Mouse (Mus musculus): ENCODE data around the gene Shld2. TPM values are rescaled to one million over a fixed set of nuclear protein-coding genes. Genes with fewer than 3 reads are reported as not detected.

Shld2 gene
- polyA plus RNA-seq, 1 experiment from 2014 or later: 12.5 TPM

- Histone ChIP-seq H3K9ac (no peak overlapping the region), H3K4me1 (peaks cover 3% of the 10 kb centered on the region; the same call in 1 of the 2 replicates), H3K36me3 (no peaks in the 10 kb centered on the region), H3K27ac (no peak overlapping the region), H3K27me3 (no peaks in the 10 kb centered on the region), H3K4me2 (no peak overlapping the region), H3K4me3 (no peak overlapping the region), H3K9me3 (no peaks in the 10 kb centered on the region)
- WGBS: 73% methylated on average over 11 of the region's 11 CpGs
- ATAC-seq (ENCODE audit: insufficient number of reproducible peaks, low FRiP score, low TSS enrichment, low read depth): no peak
Measured at GRCm38 (mm10) chr14:34298871-34299700, 11.2 kb downstream of the Shld2 start.

- Histone ChIP-seq H3K9me3 (no peaks in the 10 kb centered on the region), H3K27ac (no peak overlapping the region), H3K27me3 (no peaks in the 10 kb centered on the region), H3K4me3 (no peak overlapping the region), H3K36me3 (no peaks in the 10 kb centered on the region), H3K4me2 (no peak overlapping the region), H3K4me1 (peaks cover 3% of the 10 kb centered on the region; the same call in 1 of the 2 replicates), H3K9ac (no peak overlapping the region)
- ATAC-seq (ENCODE audit: insufficient number of reproducible peaks, low FRiP score, low TSS enrichment, low read depth): no peak
- 45% methylated on average over 2 of the region's 2 CpGs for WGBS
Measured at GRCm38 (mm10) chr14:34297634-34298033, 12.7 kb downstream of the Shld2 start.

GRCm38 (mm10) chr14:34297038-34297437 is 13.3 kb downstream of the Shld2 start:
- H3K4me2 ChIP-seq: no peak overlapping the region
- H3K4me3 ChIP-seq: no peak overlapping the region
- H3K9ac ChIP-seq: no peak overlapping the region
- ATAC-seq (ENCODE audit: insufficient number of reproducible peaks, low FRiP score, low TSS enrichment, low read depth): no peak
- no peaks in the 10 kb centered on the region for H3K27me3 ChIP-seq
- peaks cover 3% of the 10 kb centered on the region; the same call in 1 of the 2 replicates for H3K4me1 ChIP-seq
- 44% methylated on average over 4 of the region's 4 CpGs for WGBS
- no peak overlapping the region for H3K27ac ChIP-seq
- H3K9me3 ChIP-seq: no peaks in the 10 kb centered on the region
- H3K36me3 ChIP-seq: no peaks in the 10 kb centered on the region

GRCm38 (mm10) chr14:34296350-34296749 is 13.9 kb downstream of the Shld2 start:
- no peak overlapping the region for H3K4me3 ChIP-seq
- H3K4me1 ChIP-seq: peaks cover 3% of the 10 kb centered on the region; the same call in 1 of the 2 replicates
- WGBS: 78% methylated on average over 7 of the region's 7 CpGs
- H3K27me3 ChIP-seq: no peaks in the 10 kb centered on the region
- no peak overlapping the region for H3K27ac ChIP-seq
- ATAC-seq (ENCODE audit: insufficient number of reproducible peaks, low FRiP score, low TSS enrichment, low read depth): no peak
- H3K9me3 ChIP-seq: no peaks in the 10 kb centered on the region
- H3K9ac ChIP-seq: no peak overlapping the region
- H3K4me2 ChIP-seq: no peak overlapping the region
- no peaks in the 10 kb centered on the region for H3K36me3 ChIP-seq

- no peak overlapping the region for H3K4me3 ChIP-seq
- H3K27me3 ChIP-seq: no peaks in the 10 kb centered on the region
- H3K9me3 ChIP-seq: no peaks in the 10 kb centered on the region
- H3K27ac ChIP-seq: no peak overlapping the region
- 85% methylated on average over 3 of the region's 3 CpGs for WGBS
- H3K9ac ChIP-seq: no peak overlapping the region
- H3K36me3 ChIP-seq: no peaks in the 10 kb centered on the region
- H3K4me1 ChIP-seq: peaks cover 3% of the 10 kb centered on the region; the same call in 1 of the 2 replicates
- H3K4me2 ChIP-seq: no peak overlapping the region
- ATAC-seq (ENCODE audit: insufficient number of reproducible peaks, low FRiP score, low TSS enrichment, low read depth): no peak
Measured at GRCm38 (mm10) chr14:34293641-34294040, 16.7 kb downstream of the Shld2 start.

GRCm38 (mm10) chr14:34290229-34290628 is 20.1 kb downstream of the Shld2 start:
- Histone ChIP-seq H3K9me3 (no peaks in the 10 kb centered on the region), H3K4me1 (no peaks in the 10 kb centered on the region), H3K9ac (no peak overlapping the region), H3K27me3 (no peaks in the 10 kb centered on the region), H3K36me3 (no peaks in the 10 kb centered on the region), H3K27ac (no peak overlapping the region), H3K4me2 (no peak overlapping the region), H3K4me3 (no peak overlapping the region)
- ATAC-seq (ENCODE audit: insufficient number of reproducible peaks, low FRiP score, low TSS enrichment, low read depth): no peak
- WGBS: 49% methylated on average over 1 of the region's 1 CpGs

GRCm38 (mm10) chr14:34289259-34290015 is 20.9 kb downstream of the Shld2 start:
- no peaks in the 10 kb centered on the region for H3K27me3 ChIP-seq
- no peak overlapping the region for H3K9ac ChIP-seq
- no peak overlapping the region for H3K4me3 ChIP-seq
- no peaks in the 10 kb centered on the region for H3K36me3 ChIP-seq
- no peak for ATAC-seq (ENCODE audit: insufficient number of reproducible peaks, low FRiP score, low TSS enrichment, low read depth)
- no peak overlapping the region for H3K27ac ChIP-seq
- no peaks in the 10 kb centered on the region for H3K9me3 ChIP-seq
- H3K4me2 ChIP-seq: no peak overlapping the region
- no peaks in the 10 kb centered on the region for H3K4me1 ChIP-seq
- 79% methylated on average over 3 of the region's 3 CpGs for WGBS

DNA sequence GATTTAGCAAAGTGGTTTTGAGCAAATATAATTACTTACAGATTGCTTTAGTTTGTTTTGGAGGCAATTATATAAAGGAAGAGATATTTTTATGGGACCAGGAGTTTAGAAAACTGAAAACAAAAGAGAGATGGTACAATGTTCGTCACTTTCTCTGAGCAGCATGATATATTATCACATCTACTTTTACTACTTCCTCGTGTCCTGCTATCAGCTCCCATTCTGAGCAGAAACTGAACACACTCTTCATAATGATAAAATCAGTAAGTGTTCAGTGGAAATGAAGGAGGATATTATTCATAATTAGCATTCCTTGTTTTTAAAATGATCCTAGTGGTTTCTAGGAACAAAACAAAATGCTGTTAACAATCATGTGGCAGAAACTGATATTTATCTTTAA is 21.9 kb downstream of the Shld2 start:
- Histone ChIP-seq H3K4me1 (no peaks in the 10 kb centered on the region), H3K4me3 (no peak overlapping the region), H3K27me3 (no peaks in the 10 kb centered on the region), H3K4me2 (no peak overlapping the region), H3K36me3 (no peaks in the 10 kb centered on the region), H3K27ac (no peak overlapping the region), H3K9ac (no peak overlapping the region), H3K9me3 (no peaks in the 10 kb centered on the region)
- 71% methylated on average over 2 of the region's 2 CpGs for WGBS
- ATAC-seq (ENCODE audit: insufficient number of reproducible peaks, low FRiP score, low TSS enrichment, low read depth): no peak

DNA sequence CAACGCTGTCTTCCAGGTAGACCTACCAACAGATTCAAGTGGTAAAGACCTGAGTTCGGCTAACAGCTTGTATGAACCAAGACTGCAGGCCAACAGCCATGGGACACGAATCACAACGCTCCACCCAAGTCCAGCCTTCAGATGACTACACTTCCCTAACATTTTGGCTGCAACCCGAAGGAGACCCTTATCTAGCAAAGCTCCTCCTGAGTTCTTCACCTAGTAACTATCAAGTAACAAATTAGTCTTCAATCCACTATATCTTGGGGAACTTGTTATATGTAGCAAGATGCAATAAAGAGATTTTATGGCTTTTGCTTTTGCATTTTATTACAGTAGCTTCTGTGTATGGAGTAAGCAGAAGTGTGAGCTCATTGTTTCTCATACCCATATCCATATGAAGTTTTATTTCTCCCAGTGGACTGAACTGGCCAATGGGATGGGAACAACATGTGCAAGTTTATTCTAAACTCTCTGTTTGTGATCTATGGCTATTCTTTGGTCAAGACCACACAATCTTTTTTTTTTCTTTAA is 28.5 kb downstream of the Shld2 start:
- Histone ChIP-seq H3K36me3 (no peaks in the 10 kb centered on the region), H3K4me1 (no peaks in the 10 kb centered on the region), H3K9ac (no peak overlapping the region), H3K4me2 (no peak overlapping the region), H3K4me3 (no peak overlapping the region), H3K27me3 (no peaks in the 10 kb centered on the region), H3K9me3 (no peaks in the 10 kb centered on the region), H3K27ac (no peak overlapping the region)
- WGBS: 90% methylated on average over 5 of the region's 5 CpGs
- no peak for ATAC-seq (ENCODE audit: insufficient number of reproducible peaks, low FRiP score, low TSS enrichment, low read depth)

GRCm38 (mm10) chr14:34280798-34281197 is 29.5 kb downstream of the Shld2 start:
- WGBS: 80% methylated on average over 2 of the region's 2 CpGs
- H3K9ac ChIP-seq: no peak overlapping the region
- no peak overlapping the region for H3K4me3 ChIP-seq
- H3K36me3 ChIP-seq: no peaks in the 10 kb centered on the region
- H3K9me3 ChIP-seq: no peaks in the 10 kb centered on the region
- no peak for ATAC-seq (ENCODE audit: insufficient number of reproducible peaks, low FRiP score, low TSS enrichment, low read depth)
- H3K4me2 ChIP-seq: no peak overlapping the region
- no peaks in the 10 kb centered on the region for H3K4me1 ChIP-seq
- no peak overlapping the region for H3K27ac ChIP-seq
- H3K27me3 ChIP-seq: no peaks in the 10 kb centered on the region

DNA sequence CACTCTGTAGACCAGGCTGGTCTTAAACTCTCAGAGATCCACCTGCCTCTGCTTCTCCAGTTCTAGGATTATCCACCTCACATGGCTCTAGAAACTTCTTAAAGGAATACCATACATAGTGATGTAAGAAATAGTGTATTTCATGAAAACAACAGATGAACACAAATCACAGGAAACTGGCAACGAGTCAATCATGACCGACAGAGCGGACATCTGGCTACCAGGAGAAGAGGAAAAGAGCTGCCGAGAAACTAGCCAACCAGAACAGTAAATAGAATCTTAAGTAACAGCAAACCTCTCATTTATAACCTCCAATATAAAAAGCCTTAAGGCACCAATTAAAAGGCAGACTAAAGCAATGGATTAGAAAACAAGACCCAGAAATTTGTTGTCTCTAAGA is 30.6 kb downstream of the Shld2 start:
- Histone ChIP-seq H3K36me3 (no peaks in the 10 kb centered on the region), H3K4me2 (no peak overlapping the region), H3K9ac (no peak overlapping the region), H3K27me3 (no peaks in the 10 kb centered on the region), H3K4me3 (no peak overlapping the region), H3K27ac (no peak overlapping the region), H3K4me1 (no peaks in the 10 kb centered on the region), H3K9me3 (no peaks in the 10 kb centered on the region)
- no peak for ATAC-seq (ENCODE audit: insufficient number of reproducible peaks, low FRiP score, low TSS enrichment, low read depth)
- 55% methylated on average over 4 of the region's 4 CpGs for WGBS

DNA sequence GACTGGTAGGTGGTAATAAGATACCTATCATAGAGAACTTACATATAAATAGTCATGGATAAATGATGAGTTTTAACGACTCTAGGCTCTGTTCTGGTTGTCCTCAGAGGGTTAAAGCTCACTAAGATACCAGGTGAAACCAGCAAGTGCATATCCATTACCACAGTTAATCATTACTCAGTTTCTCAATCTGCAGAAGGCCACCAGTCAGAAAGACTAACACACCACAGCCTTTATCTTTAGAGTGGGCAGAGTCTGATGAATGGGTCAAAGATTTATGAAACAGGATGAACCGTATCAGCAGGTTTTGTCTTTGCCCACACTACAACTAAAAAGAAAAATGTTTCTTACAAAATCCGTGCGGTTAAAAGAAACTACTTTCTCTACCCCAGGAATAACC is 35.1 kb downstream of the Shld2 start:
- no peak overlapping the region for H3K4me2 ChIP-seq
- H3K9ac ChIP-seq: no peak overlapping the region
- H3K4me3 ChIP-seq: no peak overlapping the region
- no peaks in the 10 kb centered on the region for H3K27me3 ChIP-seq
- H3K27ac ChIP-seq: no peak overlapping the region
- WGBS: 84% methylated on average over 4 of the region's 4 CpGs
- no peaks in the 10 kb centered on the region for H3K4me1 ChIP-seq
- no peaks in the 10 kb centered on the region for H3K36me3 ChIP-seq
- no peak for ATAC-seq (ENCODE audit: insufficient number of reproducible peaks, low FRiP score, low TSS enrichment, low read depth)
- H3K9me3 ChIP-seq: no peaks in the 10 kb centered on the region
